Mouse (Mus musculus) liver, adult 2 months (tissue): Measurements from ENCODE around the gene Anxa8.

Experiments used
- CTCF ChIP-seq: fragments of 200-500 bp; IDR thresholded peaks from 2 replicates; pipeline ENCODE4 v1.5.1; 2011; ENCODE audit warnings: low read depth, low read length, control low read depth
- POLR2A ChIP-seq: fragments of 200-500 bp; IDR thresholded peaks from 2 replicates; pipeline ENCODE4 v1.6.1; 2011; ENCODE audit warnings: low read length, control low read depth; ENCODE audit not compliant: insufficient read depth; ENCODE audit errors: extremely low read depth

- TF ChIP-seq POLR2A (no peak), CTCF (no peak)
Measured at GRCm38 (mm10) chr14:34041241-34041640, 44.5 kb upstream of the Anxa8 start.
